Mouse (Mus musculus): ENCODE data around the gene Osbpl10.

Osbpl10 gene

GRCm38 (mm10) chr9:114982689-114983360, 4.5 kb downstream of the Osbpl10 start, which contains the start of gene Rps27rt:
Rps27rt (minus strand) TSS chr9:114982739.
- DNase-seq (ENCODE audit: low spot score), result no peak

GRCm38 (mm10) chr9:114985741-114986140, 7.4 kb downstream of the Osbpl10 start:
- no peak for DNase-seq (ENCODE audit: low spot score)

GRCm38 (mm10) chr9:114986361-114986760, 8.0 kb downstream of the Osbpl10 start:
- no peak for DNase-seq (ENCODE audit: low spot score)

- DNase-seq (ENCODE audit: low spot score), result no peak
Measured at GRCm38 (mm10) chr9:114988029-114988428, 9.7 kb downstream of the Osbpl10 start.

- DNase-seq (ENCODE audit: low spot score), result no peak
Measured at GRCm38 (mm10) chr9:114988610-114989327, 10.4 kb downstream of the Osbpl10 start.

- DNase-seq (ENCODE audit: low spot score), result peak; percentile 50
Measured at GRCm38 (mm10) chr9:114990421-114990820, 12.1 kb downstream of the Osbpl10 start.

- DNase-seq (ENCODE audit: low spot score), result no peak
Measured at GRCm38 (mm10) chr9:114992528-114992927, 14.2 kb downstream of the Osbpl10 start.

GRCm38 (mm10) chr9:114995250-114995649, 16.9 kb downstream of the Osbpl10 start:
- no peak for DNase-seq (ENCODE audit: low spot score)

GRCm38 (mm10) chr9:114995716-114996115, 17.3 kb downstream of the Osbpl10 start:
- no peak for DNase-seq (ENCODE audit: low spot score)

GRCm38 (mm10) chr9:114996489-114996888, 18.1 kb downstream of the Osbpl10 start:
- DNase-seq (ENCODE audit: low spot score), result no peak

GRCm38 (mm10) chr9:114999010-114999770, 20.8 kb downstream of the Osbpl10 start:
- no peak for DNase-seq (ENCODE audit: low spot score)

GRCm38 (mm10) chr9:114999771-115000146, 21.4 kb downstream of the Osbpl10 start:
- DNase-seq (ENCODE audit: low spot score), result no peak

GRCm38 (mm10) chr9:115005446-115005845, 27.1 kb downstream of the Osbpl10 start:
- DNase-seq (ENCODE audit: low spot score), result no peak

GRCm38 (mm10) chr9:115007776-115008175, 29.4 kb downstream of the Osbpl10 start:
- no peak for DNase-seq (ENCODE audit: low spot score)

- no peak for DNase-seq (ENCODE audit: low spot score)
Measured at GRCm38 (mm10) chr9:115008194-115008593, 29.8 kb downstream of the Osbpl10 start.

GRCm38 (mm10) chr9:115012367-115012766, 34.0 kb downstream of the Osbpl10 start:
- DNase-seq (ENCODE audit: low spot score), result no peak

GRCm38 (mm10) chr9:115020141-115020540, 41.8 kb downstream of the Osbpl10 start:
- no peak for DNase-seq (ENCODE audit: low spot score)

- DNase-seq (ENCODE audit: low spot score), result no peak
Measured at GRCm38 (mm10) chr9:115021419-115021818, 43.0 kb downstream of the Osbpl10 start.

- no peak for DNase-seq (ENCODE audit: low spot score)
Measured at GRCm38 (mm10) chr9:115023137-115023536, 44.8 kb downstream of the Osbpl10 start.

GRCm38 (mm10) chr9:115023708-115024383, 45.5 kb downstream of the Osbpl10 start:
- DNase-seq (ENCODE audit: low spot score), result no peak

GRCm38 (mm10) chr9:115029307-115029706, 50.9 kb downstream of the Osbpl10 start:
- DNase-seq (ENCODE audit: low spot score), result peak; percentile 83

GRCm38 (mm10) chr9:115030581-115030980, 52.2 kb downstream of the Osbpl10 start:
- peak; percentile 8 for DNase-seq (ENCODE audit: low spot score)

Data from embryo, embryonic 10 days (tissue).